Mouse (Mus musculus): Measurements from ENCODE around the gene Mif. TPM values are rescaled to one million over a fixed set of nuclear protein-coding genes. Genes with fewer than 3 reads are reported as not detected.
A peak's percentile ranks its signal among the peaks of the same experiment; 100 is the strongest.

The Mif gene
- total RNA-seq, 4 experiments from 2014 or later, result 528 to 550 (median 540) TPM

DNA sequence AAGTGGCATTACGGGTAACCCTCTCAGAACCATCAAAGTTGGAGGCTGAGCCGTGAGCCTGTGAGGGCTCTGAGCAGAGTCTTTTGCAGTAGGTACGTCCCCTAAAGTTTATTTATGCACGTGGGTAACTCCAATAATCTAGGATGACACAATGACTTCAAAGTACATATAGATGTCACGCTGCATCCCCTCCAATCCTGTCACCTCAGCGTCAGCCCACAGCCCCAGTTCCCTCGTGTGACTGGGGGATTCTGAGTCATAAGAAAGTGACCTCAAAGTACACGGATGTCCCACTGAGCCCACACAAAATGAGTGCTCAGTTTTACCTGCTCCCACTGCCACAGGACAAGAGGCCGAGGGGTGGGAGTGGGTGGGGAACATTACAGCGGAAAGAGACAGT, 20.9 kb downstream of the Mif start:
- no peak for DNase-seq (ENCODE audit: low spot score in 2 of 2)

DNA sequence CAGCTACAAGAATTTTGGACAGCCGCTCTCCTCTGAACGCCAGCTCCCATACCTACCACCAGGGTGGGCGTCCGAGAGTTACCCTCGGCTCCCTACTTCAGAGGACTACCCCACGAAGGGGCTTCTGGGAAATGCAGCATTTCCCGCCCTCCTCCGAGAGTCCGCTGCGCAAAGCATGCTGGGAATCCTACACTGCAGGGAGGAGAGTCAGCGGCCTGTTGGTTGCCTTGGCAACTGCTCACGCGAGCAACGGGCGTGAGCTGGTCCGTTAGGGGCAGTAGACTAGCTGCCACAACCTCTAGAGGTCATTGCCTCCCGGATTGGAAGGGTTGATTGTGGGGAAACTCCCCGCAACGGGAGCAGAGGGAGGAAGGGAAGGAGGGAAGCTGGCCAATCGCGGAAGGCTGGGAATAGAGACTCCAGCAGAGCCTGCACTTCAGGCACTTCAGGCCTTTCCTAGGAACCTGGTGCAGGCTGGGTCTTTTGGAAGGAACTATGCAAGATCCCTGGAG, 22.7 kb downstream of the Mif start, which contains the start of gene Gstt2:
Gene Gstt2, minus strand, starts transcription at position 177 of the 512 bp plus-strand sequence.
- peak; percentile 88 to 90 for DNase-seq (ENCODE audit: low spot score in 2 of 2)

DNA sequence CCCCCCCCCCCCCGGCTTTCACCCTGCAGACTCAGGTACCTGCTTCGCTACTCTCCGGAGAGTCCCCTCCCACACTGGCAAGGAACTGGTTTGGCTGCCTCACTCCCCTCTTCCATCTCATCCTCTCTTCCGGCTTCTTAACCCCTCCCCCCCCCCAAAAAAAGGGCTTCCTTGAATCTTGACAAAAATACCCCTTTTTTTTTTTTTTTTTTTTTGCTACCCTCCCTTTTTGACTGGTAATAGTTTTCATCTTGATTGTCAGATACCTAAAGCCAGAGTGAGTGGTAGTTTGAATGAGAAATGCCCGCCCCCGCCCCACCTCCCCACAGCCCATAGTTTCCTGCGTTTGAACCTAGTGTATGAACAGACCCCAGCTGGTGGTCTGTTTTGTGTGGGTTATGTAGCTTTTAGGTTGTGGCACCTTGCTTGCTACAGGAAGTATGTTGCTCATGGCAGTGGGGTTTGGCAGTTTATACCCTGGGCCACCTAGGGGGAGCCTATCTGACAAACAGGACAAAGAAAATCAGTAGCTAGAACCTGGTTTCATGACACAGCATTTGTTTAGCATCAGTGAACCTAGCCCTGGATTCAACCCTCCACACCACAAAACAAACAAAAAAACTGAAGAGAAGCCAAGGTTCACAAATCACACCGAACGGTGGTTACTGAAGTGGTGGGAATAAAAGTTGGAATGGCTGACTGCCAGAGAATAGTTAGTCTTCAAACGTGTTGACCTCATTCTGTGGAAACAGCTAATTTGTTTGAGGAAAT, 24.1 kb downstream of the Mif start:
- DNase-seq (ENCODE audit: low spot score in 2 of 2), result no peak

DNA sequence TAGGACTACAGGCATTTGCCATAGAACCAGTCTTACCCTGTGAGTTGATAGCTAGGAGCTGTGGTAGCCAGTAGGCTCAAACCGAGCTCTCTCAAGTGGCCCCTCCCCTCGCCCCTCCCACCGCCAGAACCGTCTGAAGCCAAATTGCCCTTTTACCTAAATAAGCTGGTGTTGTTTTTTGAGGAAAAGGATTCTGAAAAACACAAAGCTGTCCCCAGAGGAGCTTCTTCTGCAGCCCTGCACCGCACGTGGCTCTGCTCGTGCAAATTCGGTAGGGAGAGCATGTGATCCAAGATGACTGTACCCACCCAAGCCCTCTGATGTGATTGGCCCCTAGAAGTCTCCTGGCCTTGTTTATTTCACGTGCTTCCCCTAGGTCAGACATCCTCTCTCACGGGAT, 24.7 kb downstream of the Mif start:
- no peak for DNase-seq (ENCODE audit: low spot score in 2 of 2)

DNA sequence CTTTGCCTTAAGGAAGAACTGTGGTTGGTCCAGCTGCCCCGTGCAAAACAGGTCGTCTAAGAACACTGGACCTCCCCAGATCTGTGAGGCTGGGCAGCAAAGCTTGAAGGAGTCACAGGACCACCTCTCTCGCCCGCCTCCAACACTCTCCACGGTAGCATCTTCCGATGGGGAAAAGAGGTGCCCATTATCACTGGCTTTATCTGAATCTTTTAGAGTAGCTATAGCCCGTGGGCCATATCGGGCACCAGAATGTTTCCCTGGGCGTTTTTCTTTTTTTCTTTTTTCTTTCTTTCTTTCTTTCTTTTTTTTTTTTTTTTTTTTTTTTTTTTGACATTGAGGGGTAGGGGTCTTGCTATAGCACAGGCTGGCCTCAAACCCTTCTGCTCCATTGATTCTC, 25.3 kb downstream of the Mif start:
- DNase-seq (ENCODE audit: low spot score in 2 of 2), result no peak

DNA sequence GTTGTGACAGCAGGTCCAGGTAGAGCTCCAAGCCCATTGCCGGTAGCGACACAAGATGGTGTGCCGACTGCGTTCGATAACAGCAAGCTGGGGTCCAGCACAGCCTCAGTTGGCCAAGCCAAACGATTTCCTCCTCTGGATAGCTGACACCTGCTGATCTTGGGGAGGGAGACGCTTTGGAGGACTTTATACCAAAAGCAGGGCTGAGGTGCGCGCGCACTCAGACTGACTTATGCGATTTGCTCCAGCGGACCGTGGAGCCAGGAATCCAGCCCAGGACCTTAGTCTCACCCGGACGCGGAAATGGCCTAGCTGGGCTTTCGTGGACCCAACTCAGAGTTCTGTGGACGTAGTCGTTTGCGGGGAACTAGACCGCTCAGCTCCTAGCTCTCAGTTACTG, 25.8 kb downstream of the Mif start:
- no peak for DNase-seq (ENCODE audit: low spot score in 2 of 2)

DNA sequence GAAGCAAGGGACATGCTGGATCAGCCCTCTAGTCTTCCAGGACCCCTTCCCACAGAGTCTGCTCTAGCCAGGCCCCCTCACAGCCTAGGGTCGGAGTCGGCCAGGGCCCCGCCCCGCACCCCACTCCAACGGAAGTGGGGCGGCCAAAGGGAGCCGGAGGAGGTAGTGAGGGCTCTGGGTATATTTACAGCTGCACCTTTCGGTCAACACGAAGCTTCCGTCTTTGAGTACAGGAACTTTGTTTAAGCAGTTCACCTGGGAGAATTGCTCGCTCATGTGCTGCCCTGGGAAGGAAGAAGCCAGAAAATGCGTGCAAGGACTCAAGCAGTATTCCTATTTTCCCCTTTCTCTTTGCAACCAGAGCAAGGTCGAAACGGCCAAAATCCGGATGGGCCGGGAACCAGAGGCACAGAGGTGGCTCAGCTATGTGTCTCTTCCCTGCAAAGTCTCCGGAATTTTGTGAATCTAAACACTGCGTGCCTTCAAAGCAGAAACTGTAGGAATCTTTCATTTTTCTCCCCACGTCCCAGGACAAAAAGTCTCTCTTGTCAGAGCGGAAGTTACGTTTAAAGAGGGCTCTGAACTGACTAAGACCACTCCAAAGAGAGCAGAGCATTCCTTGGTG, 26.5 kb downstream of the Mif start:
- no peak for DNase-seq (ENCODE audit: low spot score in 2 of 2)

DNA sequence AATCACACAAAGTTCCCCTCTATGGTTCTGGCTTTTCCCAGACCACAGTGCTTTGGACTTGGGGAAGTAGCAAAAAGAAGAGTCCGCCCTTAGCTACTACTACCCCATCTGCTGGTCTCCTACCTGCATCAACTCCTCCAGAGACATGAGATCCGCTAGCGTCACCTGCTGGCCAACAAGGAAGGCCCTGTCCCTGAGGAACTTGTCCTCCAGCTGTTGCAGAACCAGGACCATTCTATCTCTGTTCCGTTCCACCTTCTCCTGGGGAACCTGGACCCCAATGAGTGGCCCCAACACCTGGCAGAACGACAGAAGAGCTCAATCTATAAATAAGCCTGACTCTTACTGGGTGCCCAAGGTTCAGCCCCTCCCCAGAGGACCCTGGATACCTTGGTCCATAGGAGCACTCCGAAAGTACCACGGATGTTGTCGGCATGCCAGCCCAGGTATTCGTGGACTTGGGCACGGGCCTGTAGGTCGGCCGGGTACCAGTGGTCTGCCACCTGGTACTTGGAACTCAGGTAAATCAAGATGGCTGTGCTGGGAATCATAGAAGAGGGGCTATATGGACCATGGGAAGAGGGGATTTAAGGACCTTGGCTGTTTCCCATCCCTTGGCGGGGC, 27.7 kb downstream of the Mif start:
- DNase-seq (ENCODE audit: low spot score in 2 of 2), result peak in 1 of 2 experiments; percentile 34

DNA sequence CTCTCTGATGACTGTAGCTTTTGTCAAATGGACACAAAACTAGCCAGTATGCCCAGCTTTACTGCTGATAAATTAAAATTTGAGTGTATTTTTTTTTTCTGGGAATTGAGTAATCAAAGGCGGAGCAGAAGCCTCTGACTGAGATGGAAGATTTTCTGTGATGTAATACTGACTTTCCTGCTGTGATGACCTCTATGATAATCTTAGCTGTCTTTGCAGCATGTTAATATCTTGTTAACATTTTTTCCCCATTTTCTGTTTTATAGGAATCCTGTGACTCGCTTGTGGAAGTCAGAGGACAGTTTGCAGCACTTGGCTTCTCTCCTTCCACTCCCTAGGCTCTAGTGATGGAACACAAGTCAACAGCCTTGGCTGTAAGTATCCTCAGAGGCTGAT, 29.8 kb downstream of the Mif start:
- DNase-seq (ENCODE audit: low spot score in 2 of 2), result no peak

DNA sequence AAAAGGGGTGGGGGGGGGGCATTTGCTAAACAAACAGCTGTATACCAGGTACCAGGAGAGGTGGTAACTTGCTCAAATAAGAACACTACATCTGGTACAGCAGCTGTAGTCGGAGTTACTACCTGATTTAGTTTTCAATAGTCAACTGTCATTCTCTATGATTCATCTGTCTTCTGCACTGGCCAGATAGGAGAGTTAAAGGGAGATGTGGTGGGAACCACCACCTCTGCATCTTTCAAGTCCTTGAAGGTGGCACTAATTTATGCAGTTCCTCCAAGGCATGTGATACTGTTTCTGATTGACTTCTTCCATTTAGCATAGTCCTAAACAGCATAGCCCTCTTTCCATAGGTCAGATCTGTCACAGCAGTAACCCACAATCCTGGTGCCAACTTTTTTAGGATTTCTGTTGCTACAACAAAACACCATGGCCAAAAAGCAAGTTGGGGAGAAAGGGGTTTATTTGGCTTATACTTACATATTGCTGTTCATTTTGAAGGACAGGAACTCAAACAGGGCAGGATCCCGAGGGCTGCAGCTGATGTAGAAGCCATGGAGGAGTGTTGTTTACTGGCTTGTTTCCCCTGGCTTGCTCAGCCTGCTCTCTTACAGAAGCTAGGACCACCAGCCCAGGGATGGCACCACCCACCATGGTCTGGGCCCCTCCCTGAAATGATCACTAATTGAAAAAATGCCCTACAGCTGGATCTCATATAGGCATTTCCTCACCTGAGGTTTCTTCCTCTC, 30.3 kb downstream of the Mif start:
- no peak for DNase-seq (ENCODE audit: low spot score in 2 of 2)

DNA sequence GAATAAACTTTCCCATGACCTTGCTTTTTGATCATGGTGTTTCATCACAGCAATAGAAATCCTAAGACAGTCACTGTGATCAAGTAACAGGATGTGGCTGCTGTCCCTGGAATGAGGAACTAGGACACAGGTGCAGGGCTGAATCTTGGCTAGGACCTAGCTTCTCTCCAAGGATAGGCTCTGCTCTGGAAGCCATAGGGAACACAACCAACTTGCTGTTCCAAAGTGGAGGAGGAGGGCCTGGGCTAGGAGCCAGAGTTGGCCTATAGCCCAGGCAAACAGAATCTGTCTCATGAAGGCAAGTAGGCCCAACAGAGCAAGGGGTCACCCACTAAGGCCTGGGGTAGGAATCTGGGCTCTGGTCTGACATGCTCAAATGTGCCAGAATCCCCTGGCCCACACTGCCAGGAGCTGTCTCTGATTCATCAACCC, 31.5 kb downstream of the Mif start:
- DNase-seq (ENCODE audit: low spot score in 2 of 2), result peak in 1 of 2 experiments; percentile 51

DNA sequence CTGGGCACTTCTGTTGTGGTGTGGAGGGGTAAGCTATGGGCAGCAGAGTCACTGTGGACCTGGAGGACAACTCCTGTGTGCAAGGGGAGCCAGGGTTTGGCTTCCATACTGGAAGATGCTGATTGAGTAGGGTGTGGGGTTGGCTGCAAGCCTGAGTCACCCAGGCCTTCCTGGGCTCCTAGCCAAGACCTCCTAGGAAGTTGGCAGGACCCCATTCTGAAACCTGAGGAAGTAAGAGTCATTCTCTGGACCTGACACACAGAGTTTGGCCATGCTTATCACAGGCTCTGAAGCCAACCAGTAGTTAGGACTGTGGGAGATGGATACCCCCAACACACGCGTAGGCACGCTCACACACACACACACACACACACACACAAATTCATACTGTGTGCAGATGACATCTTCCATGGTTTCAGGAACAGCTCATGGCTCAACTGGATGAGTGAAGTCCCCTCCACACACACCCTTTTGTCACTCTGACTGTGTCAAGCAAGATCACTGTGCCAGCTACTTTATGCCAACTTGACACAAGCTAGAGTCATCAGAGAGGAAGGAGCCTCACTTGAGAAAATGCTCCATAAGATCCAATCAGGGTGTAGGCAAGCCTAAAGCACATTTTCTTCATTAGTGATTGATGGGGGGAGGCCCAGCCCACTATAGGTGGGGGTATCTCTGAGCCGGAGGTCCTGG, 32.2 kb downstream of the Mif start:
- no peak for DNase-seq (ENCODE audit: low spot score in 2 of 2)

DNA sequence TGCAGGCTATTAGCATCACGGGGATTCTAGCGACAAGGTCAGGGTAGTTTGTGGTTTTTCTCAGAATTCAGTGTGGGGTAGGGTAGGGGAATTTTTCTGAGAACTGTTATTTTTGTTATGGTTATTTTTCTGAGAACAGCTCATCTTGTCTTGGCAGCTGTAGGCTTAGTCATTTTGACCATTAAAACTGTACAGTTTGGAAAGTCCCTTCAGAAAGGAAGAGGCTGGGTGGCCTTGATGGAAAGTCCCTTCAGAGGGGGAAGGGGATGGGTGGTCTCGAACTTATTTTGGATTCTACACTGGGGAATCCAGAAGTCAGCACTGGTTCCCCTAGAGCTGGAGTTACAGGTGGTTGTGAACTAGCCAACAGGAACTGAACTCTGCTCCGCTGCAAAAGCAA, 35.5 kb downstream of the Mif start:
- DNase-seq (ENCODE audit: low spot score in 2 of 2), result no peak

DNA sequence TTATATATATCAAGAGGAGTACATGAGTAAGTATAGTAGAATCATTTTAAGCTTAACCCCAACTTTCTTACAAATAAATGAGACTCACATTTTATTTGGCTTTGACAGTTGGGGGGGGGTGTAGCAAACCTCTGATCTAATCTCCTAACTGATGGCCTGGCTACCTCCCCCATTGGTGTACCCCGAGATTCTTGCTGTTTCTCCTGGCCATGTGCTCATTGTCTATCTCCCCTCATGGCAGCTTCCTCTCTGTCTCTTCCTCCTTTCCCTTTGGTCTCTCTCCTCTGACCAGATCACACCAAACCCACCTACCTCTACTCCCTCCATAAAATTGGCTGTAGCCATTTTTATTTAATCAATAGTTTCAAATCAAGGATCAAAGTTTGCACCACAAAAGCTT, 36.3 kb downstream of the Mif start:
- DNase-seq (ENCODE audit: low spot score in 2 of 2), result no peak

DNA sequence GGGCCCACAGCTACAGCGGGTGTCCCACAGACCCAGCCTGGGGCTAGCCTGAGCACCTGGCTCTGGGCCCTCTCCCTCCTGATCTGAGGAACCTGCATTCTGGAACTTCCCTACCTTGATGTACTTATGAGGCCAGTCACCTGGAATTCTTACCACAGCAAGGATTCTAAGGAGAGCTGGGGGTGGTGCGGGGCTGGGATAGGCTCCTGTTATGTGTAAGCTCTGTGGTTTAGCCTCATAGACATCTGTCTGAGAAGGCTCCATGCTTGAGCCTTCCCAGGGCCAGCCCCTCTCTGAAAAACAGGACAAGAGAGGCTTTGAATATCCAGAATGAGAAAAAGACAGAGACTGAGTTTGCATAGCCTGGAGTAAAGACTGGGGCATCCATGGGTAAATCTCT, 37.6 kb downstream of the Mif start, which contains the start of gene Gstt4:
Gene Gstt4, minus strand, starts transcription at position 101 of the 400 bp plus-strand sequence.
- DNase-seq (ENCODE audit: low spot score in 2 of 2), result no peak

DNA sequence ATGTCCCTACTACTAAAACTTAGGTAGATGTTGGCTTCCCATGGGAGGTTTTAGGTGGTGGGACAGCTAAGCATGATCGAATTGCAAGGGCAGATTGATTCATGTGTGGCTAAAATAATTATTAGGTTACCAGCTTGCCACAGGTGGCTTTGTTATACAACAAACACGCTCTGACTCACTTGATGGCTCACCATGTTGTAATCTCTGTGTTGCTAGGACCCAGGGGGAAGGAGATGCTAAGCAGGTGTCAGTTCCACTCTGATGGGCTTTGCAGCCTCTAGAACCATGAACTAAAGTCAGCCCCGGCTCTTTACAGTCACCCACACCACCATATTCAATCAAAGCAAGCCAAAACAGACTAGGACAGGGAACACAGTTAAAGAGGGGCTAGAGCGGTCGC, 40.2 kb downstream of the Mif start:
- DNase-seq (ENCODE audit: low spot score in 2 of 2), result no peak

DNA sequence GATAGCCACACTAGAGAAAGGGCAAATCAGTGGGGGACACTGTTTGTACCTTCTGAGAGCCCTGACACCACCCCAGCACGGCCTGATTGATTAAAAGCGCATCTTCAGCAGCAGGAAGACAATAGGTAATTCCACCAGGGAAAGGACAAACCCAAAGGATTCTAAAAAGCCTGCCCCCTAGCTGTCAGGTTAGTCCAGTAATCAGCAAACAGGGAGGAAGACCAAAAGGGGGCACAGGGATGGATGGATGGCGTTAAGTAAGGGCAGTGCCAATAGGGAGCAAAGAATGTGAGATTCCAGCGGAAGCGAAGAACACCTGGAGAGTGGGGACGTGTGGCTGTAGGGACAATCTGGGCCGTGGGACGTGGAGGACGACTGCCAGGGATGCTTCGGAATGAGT, 41.4 kb downstream of the Mif start:
- DNase-seq (ENCODE audit: low spot score in 2 of 2), result no peak

Data from left cerebral cortex, adult 8-10 months (tissue).